Mouse (Mus musculus): ENCODE data around the gene Zfp92.

Gene Zfp92

GRCm38 (mm10) chrX:73474340-73475165 lies 63.7 kb downstream of the Zfp92 start:
- no peak for DNase-seq

- DNase-seq: no peak
Measured at GRCm38 (mm10) chrX:73475658-73476256, 64.9 kb downstream of the Zfp92 start.

GRCm38 (mm10) chrX:73476621-73477020 lies 65.7 kb downstream of the Zfp92 start:
- DNase-seq: no peak

GRCm38 (mm10) chrX:73477500-73477899 lies 66.6 kb downstream of the Zfp92 start:
- DNase-seq: no peak
